Mouse (Mus musculus): ENCODE results near the gene Otog.

Otog gene

GRCm38 (mm10) chr7:46283681-46284080, 42.9 kb downstream of the Otog start:
- DNase-seq: peak in 1 of 2 experiments; percentile 18

GRCm38 (mm10) chr7:46285161-46285839, 44.5 kb downstream of the Otog start:
- DNase-seq: no peak

- DNase-seq: no peak
Observed at GRCm38 (mm10) chr7:46286391-46286790, 45.6 kb downstream of the Otog start.

- DNase-seq: no peak
Observed at GRCm38 (mm10) chr7:46287051-46287450, 46.3 kb downstream of the Otog start.

- no peak for DNase-seq
Observed at GRCm38 (mm10) chr7:46296330-46296729, 55.5 kb downstream of the Otog start.

GRCm38 (mm10) chr7:46301031-46301632, 60.3 kb downstream of the Otog start:
- no peak for DNase-seq

GRCm38 (mm10) chr7:46313486-46313885, 72.7 kb downstream of the Otog start:
- DNase-seq: no peak

GRCm38 (mm10) chr7:46314220-46315009, 73.6 kb downstream of the Otog start:
- DNase-seq: no peak

GRCm38 (mm10) chr7:46315692-46316091, 74.9 kb downstream of the Otog start:
- no peak for DNase-seq

GRCm38 (mm10) chr7:46316948-46317347, 76.2 kb downstream of the Otog start:
- no peak for DNase-seq

GRCm38 (mm10) chr7:46321242-46321641, 80.5 kb downstream of the Otog start:
- no peak for DNase-seq

GRCm38 (mm10) chr7:46327896-46328295, 87.1 kb downstream of the Otog start:
- no peak for DNase-seq

GRCm38 (mm10) chr7:46337397-46337796, 96.6 kb downstream of the Otog start:
- DNase-seq: no peak

GRCm38 (mm10) chr7:46339818-46340217, 99.0 kb downstream of the Otog start:
- no peak for DNase-seq

- no peak for DNase-seq
Observed at GRCm38 (mm10) chr7:46340295-46340694, 99.5 kb downstream of the Otog start.

- DNase-seq: no peak
Observed at GRCm38 (mm10) chr7:46341471-46341870, 100.7 kb downstream of the Otog start.

GRCm38 (mm10) chr7:46347692-46348091, 106.9 kb downstream of the Otog start:
- no peak for DNase-seq

GRCm38 (mm10) chr7:46348813-46349212, 108.0 kb downstream of the Otog start:
- no peak for DNase-seq

GRCm38 (mm10) chr7:46350119-46350702, 109.4 kb downstream of the Otog start:
- no peak for DNase-seq

- no peak for DNase-seq
Observed at GRCm38 (mm10) chr7:46352748-46353147, 112.0 kb downstream of the Otog start.

GRCm38 (mm10) chr7:46353216-46353615, 112.4 kb downstream of the Otog start:
- DNase-seq: no peak

GRCm38 (mm10) chr7:46353875-46354274, 113.1 kb downstream of the Otog start:
- DNase-seq: no peak
